Comparison of ENCODE assay signal across 8 mouse cellular contexts in the genomic region with DNA sequence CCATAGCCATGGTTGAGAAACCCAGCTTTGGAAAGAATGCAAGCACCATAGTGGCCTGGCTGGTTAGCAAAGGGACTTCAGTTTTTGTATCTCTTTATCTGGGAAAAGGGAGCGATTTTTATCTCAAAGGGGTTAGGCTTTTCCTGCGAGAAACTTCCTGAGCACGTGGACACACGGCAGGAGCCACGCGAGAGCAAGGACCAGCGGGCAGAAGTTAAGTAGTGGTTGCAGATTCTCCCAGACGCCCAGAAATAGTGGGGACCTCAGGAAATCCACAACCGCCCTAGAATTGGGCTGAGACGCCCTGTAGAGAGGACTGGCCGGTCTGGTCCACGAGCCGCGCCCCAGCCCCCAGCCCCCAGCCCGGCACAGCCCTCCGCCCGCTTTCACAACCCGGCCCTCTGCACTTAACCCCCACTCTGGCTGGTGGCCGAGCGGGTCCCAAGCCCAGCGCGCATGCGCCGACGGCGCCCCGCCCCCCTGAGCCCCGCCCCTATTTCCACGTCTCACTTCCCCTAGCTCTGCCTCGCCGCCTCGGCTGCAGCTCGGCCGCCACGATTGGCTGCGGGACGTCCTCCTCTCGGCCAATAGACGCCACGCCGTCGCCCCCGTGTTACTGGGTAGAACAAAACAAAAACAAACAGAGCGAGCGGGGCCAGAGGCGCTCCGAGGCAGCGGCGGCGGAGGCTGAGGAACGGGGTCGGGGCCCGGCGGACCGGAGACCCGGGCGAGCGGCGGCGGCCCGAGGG. TPM values are rescaled to one million over a fixed set of nuclear protein-coding genes. Genes with fewer than 3 reads are reported as not detected.
DNase-seq lines count a peak whose midpoint lies in the region; ATAC-seq and TF ChIP-seq lines count a peak whose summit lies in the region.

No protein-coding gene starts in this region.

- intact Hi-C loops in left cerebral cortex, postnatal 10 days (cut with DNase I): loop anchor here (10.0 kb wide), 2 partner anchors 138 to 258 kb away; no protein-coding TSS in a partner anchor

- peaks cover 15% of the 10 kb centered on the region for H3K4me1 ChIP-seq in cortical plate, adult 2 months (ENCODE audit: control insufficient read depth, insufficient read depth, low read length)

- peak; percentile 70 for ATAC-seq in activated CD4-positive, CD25-positive, alpha-beta regulatory T cell, adult 4 months
- peak; percentile 67 for ATAC-seq in inflammation-experienced regulatory T-cells, adult 6 months
- ATAC-seq in megakaryocyte-erythroid progenitor cell, adult 5-6 weeks (replicated peaks; ENCODE audit: low FRiP score, low TSS enrichment, poor library complexity, severe bottlenecking): peak; percentile 88

- TF ChIP-seq POLR2A in cortical plate, adult 2 months (IDR thresholded peaks at IDR 0.05; ENCODE audit: extremely low read depth, insufficient read depth, low read length): peak; percentile 87

- peak overlapping the region; percentile 97 for H3K27ac ChIP-seq in cortical plate, adult 2 months (ENCODE audit: insufficient read depth, low read length)

- peak; percentile 95 for DNase-seq in gastrocnemius, postnatal 10 days
- peak; percentile 95 to 98 for DNase-seq in left cerebral cortex, postnatal 10 days (ENCODE audit: extremely low spot score in 1 of 2, low spot score in 2 of 2)
- DNase-seq in right cerebral cortex, postnatal 25 days: peak; percentile 95
- DNase-seq in urinary bladder, postnatal 4 days (ENCODE audit: low spot score in 2 of 2): peak; percentile 95 to 96

- H3K4me3 ChIP-seq in cortical plate, adult 2 months (ENCODE audit: insufficient read depth, low read length): peak overlapping the region; percentile 83

- no peak for TF ChIP-seq CTCF in cortical plate, adult 2 months (IDR thresholded peaks at IDR 0.05; ENCODE audit: extremely low read depth, insufficient read depth, low read length)

RNA-seq across cellular contexts. Expression of a gene that starts 10.9 kb away (rescaled TPM):
- polyA plus RNA-seq in activated CD4-positive, CD25-positive, alpha-beta regulatory T cell, adult 4 months (2017; shearing (Covaris generic)): 100 to 1,000 TPM; 479 to 707 TPM
- polyA plus RNA-seq in cortical plate, adult 2 months (2012; rRNA removed): 54.9 and 61.1 TPM in 2 replicates
- total RNA-seq in gastrocnemius, postnatal 10 days (2021): 10 to 100 TPM; 27.6 to 32.3 TPM
- polyA plus RNA-seq in inflammation-experienced regulatory T-cells, adult 6 months (2017; shearing (Covaris generic)): 100 to 1,000 TPM; 405 to 678 (median 450) TPM
- total RNA-seq in left cerebral cortex, postnatal 10 days (2021): 100 to 1,000 TPM in 1 of 2 experiments, 10 to 100 TPM in 1; 92.7 to 103 TPM
- 137 and 154 TPM in 2 replicates for total RNA-seq in megakaryocyte-erythroid progenitor cell, adult 5-6 weeks (2014; fragmentation: Nextera tagmentation)
- total RNA-seq in megakaryocyte-erythroid progenitor cell, adult 5-6 weeks (2017): 288 and 291 TPM in 2 replicates

RNA-seq across cellular contexts. Expression of a gene that starts 41.2 kb away (rescaled TPM):
- 10 to 100 TPM; 61.5 to 66.2 TPM for polyA plus RNA-seq in activated CD4-positive, CD25-positive, alpha-beta regulatory T cell, adult 4 months (2017; shearing (Covaris generic))
- polyA plus RNA-seq in cortical plate, adult 2 months (2012; rRNA removed): 35.0 and 35.5 TPM in 2 replicates
- 10 to 100 TPM; 25.2 to 29.8 TPM for total RNA-seq in gastrocnemius, postnatal 10 days (2021)
- 10 to 100 TPM; 74.2 to 76.2 (median 74.6) TPM for polyA plus RNA-seq in inflammation-experienced regulatory T-cells, adult 6 months (2017; shearing (Covaris generic))
- 10 to 100 TPM; 58.6 to 59.2 TPM for total RNA-seq in left cerebral cortex, postnatal 10 days (2021)
- total RNA-seq in megakaryocyte-erythroid progenitor cell, adult 5-6 weeks (2014; fragmentation: Nextera tagmentation): 36.7 and 42.0 TPM in 2 replicates
- total RNA-seq in megakaryocyte-erythroid progenitor cell, adult 5-6 weeks (2017): 62.5 and 66.8 TPM in 2 replicates

RNA-seq across cellular contexts. Expression of a gene that starts 41.5 kb away (rescaled TPM):
- polyA plus RNA-seq in activated CD4-positive, CD25-positive, alpha-beta regulatory T cell, adult 4 months (2017; shearing (Covaris generic)): 100 to 1,000 TPM; 114 to 123 TPM
- polyA plus RNA-seq in cortical plate, adult 2 months (2012; rRNA removed): 81.2 and 89.1 TPM in 2 replicates
- 10 to 100 TPM; 41.6 to 45.5 TPM for total RNA-seq in gastrocnemius, postnatal 10 days (2021)
- 100 to 1,000 TPM; 120 to 123 (median 121) TPM for polyA plus RNA-seq in inflammation-experienced regulatory T-cells, adult 6 months (2017; shearing (Covaris generic))
- total RNA-seq in left cerebral cortex, postnatal 10 days (2021): 10 to 100 TPM; 91.5 to 94.5 TPM
- 75.9 and 108 TPM in 2 replicates for total RNA-seq in megakaryocyte-erythroid progenitor cell, adult 5-6 weeks (2014; fragmentation: Nextera tagmentation)
- 29.9 and 48.3 TPM in 2 replicates for total RNA-seq in megakaryocyte-erythroid progenitor cell, adult 5-6 weeks (2017)

Comparison
In these comparisons a context has a peak if more than half of its experiments do, and no peak if none do; other contexts are left out.
1. Peak in every context shown above with its lines: DNase-seq, ATAC-seq, H3K4me3 ChIP-seq and H3K27ac ChIP-seq.